In the genomic region with DNA sequence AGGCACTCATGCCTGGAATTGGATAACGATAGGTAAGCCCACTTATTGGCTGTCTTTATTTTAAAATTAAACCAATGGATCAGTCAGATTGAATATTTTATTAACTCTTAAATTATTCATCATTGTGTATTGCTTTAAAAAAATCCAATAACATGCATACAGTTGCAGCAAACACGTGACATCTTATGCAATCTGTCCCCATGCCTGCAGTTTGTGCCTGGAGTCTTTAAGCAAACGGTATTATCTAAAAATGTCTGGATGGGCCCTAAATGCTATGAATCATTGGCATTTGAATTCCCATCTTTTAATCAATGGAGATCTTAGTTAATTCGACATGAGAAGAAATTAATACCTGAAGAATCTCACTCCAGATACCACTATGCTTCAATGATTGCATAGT, we compare ENCODE assay signal across 11 mouse cellular contexts. TPM values are rescaled to one million over a fixed set of nuclear protein-coding genes. Genes with fewer than 3 reads are reported as not detected.
DNase-seq lines count a peak whose midpoint lies in the region; ATAC-seq and TF ChIP-seq lines count a peak whose summit lies in the region.
"Had no signal": no experiment of that assay in that cellular context is flagged by ENCODE, and none has a peak within 500 bp of the region (broad histone marks: within the 10 kb centered on the region; RNA-seq: fewer than 3 reads in every experiment).

No protein-coding gene starts in this region.

- H3K4me1 ChIP-seq in heart, embryonic 10.5 days: peaks cover 9% of the 10 kb centered on the region; the same call in 1 of the 2 replicates
- no peaks in the 10 kb centered on the region for H3K4me1 ChIP-seq in lung, embryonic 14.5 days (ENCODE audit: insufficient read depth)
- no peaks in the 10 kb centered on the region for H3K4me1 ChIP-seq in limb, embryonic 11.5 days (ENCODE audit: control insufficient read depth, insufficient read depth, low read length)

- H3K9ac ChIP-seq in lung, embryonic 14.5 days: no peak overlapping the region
- no peak overlapping the region for H3K9ac ChIP-seq in limb, embryonic 11.5 days (ENCODE audit: low read length)

- H3K4me2 ChIP-seq in lung, embryonic 14.5 days: peak overlapping the region; percentile 98
- H3K4me2 ChIP-seq in limb, embryonic 11.5 days (ENCODE audit: low read depth, severe bottlenecking): peak overlapping the region; percentile 82

- TF ChIP-seq CTCF in lung, embryonic 14.5 days (IDR thresholded peaks at IDR 0.05; ENCODE audit: low read depth): no peak

- 35% methylated on average over 4 of the region's 4 CpGs for WGBS in heart, embryonic 10.5 days
- WGBS in lung, embryonic 14.5 days: 29% methylated on average over 4 of the region's 4 CpGs
- 29% methylated on average over 4 of the region's 4 CpGs for WGBS in limb, embryonic 11.5 days

- H3K27ac ChIP-seq in heart, embryonic 10.5 days: no peak overlapping the region
- no peak overlapping the region for H3K27ac ChIP-seq in lung, embryonic 14.5 days (ENCODE audit: low read depth)
- H3K27ac ChIP-seq in limb, embryonic 11.5 days (replicated peaks; ENCODE audit: low read depth, low read length): no peak overlapping the region

- peak overlapping the region; percentile 79; the same call in 1 of the 2 replicates for H3K4me3 ChIP-seq in heart, embryonic 10.5 days
- no peak overlapping the region for H3K4me3 ChIP-seq in lung, embryonic 14.5 days (ENCODE audit: low read depth, low read length)
- no peak overlapping the region for H3K4me3 ChIP-seq in limb, embryonic 11.5 days (ENCODE audit: low read depth, low read length)

- ATAC-seq in lung, embryonic 14.5 days (ENCODE audit: insufficient read depth): no peak
- no peak for ATAC-seq in limb, embryonic 11.5 days (ENCODE audit: insufficient number of reproducible peaks, low FRiP score, low TSS enrichment, low read depth)
- ATAC-seq: Patski had no signal

- no peaks in the 10 kb centered on the region for H3K27me3 ChIP-seq in heart, embryonic 10.5 days (ENCODE audit: insufficient read depth, poor library complexity, severe bottlenecking)
- peaks cover 3% of the 10 kb centered on the region; the same call in 1 of the 2 replicates for H3K27me3 ChIP-seq in lung, embryonic 14.5 days (ENCODE audit: insufficient read depth, low read length)
- H3K27me3 ChIP-seq in limb, embryonic 11.5 days (ENCODE audit: control insufficient read depth, insufficient read depth, low read length): no peaks in the 10 kb centered on the region; the same call in 1 of the 2 replicates

- H3K36me3 ChIP-seq in heart, embryonic 10.5 days: no peaks in the 10 kb centered on the region
- no peaks in the 10 kb centered on the region for H3K36me3 ChIP-seq in lung, embryonic 14.5 days (ENCODE audit: insufficient read depth)
- no peaks in the 10 kb centered on the region for H3K36me3 ChIP-seq in limb, embryonic 11.5 days (ENCODE audit: control insufficient read depth, insufficient read depth, low read length)

- no peaks in the 10 kb centered on the region for H3K9me3 ChIP-seq in heart, embryonic 10.5 days
- H3K9me3 ChIP-seq in lung, embryonic 14.5 days (ENCODE audit: low read depth, low read length): no peaks in the 10 kb centered on the region
- H3K9me3 ChIP-seq in limb, embryonic 11.5 days (ENCODE audit: control insufficient read depth, low read length): no peaks in the 10 kb centered on the region

- no peak for DNase-seq in heart, embryonic 10.5 days (ENCODE audit: low spot score)
- no peak for DNase-seq in heart, adult 18-20 months
- DNase-seq in lung, embryonic 14.5 days: peak; percentile 7
- no peak for DNase-seq in lung, postnatal 36 days
- no peak for DNase-seq in limb, embryonic 11.5 days (ENCODE audit: low spot score)
- peak; percentile 12 for DNase-seq in retina, postnatal 1 day
- no peak for DNase-seq in urinary bladder, postnatal 14 days (ENCODE audit: low spot score)
- no peak for DNase-seq in thymus, postnatal 4 days
- DNase-seq: cerebellum, adult 11 months; kidney, postnatal 36 days had no signal

RNA-seq across cellular contexts. Expression of gene Edil3, which starts 3.2 kb away (rescaled TPM):
- 11.6 and 15.5 TPM in 2 replicates for polyA plus RNA-seq in heart, embryonic 10.5 days (2016; fragmentation: Nextera tagmentation; extraction: Ambion mirVana)
- total RNA-seq in heart, adult 18-20 months (2021): under 1 TPM; 0.17 to 0.44 TPM
- 8.9 and 9.7 TPM in 2 replicates for polyA plus RNA-seq in lung, embryonic 14.5 days (2014; fragmentation: Nextera tagmentation; extraction: Ambion mirVana)
- polyA plus RNA-seq in limb, embryonic 11.5 days (2014; fragmentation: Nextera tagmentation; extraction: Ambion mirVana): 5.1 and 5.2 TPM in 2 replicates
- polyA plus RNA-seq: Patski had no signal

Comparison
In these comparisons a context has a peak if more than half of its experiments do, and no peak if none do; other contexts are left out.
1. DNase-seq: peak in lung, embryonic 14.5 days (single experiment) and retina, postnatal 1 day (single experiment); none in heart, embryonic 10.5 days (single experiment), heart, adult 18-20 months (0 of 2), lung, postnatal 36 days (single experiment), limb, embryonic 11.5 days (single experiment), urinary bladder, postnatal 14 days (single experiment) and thymus, postnatal 4 days (single experiment).